Mouse (Mus musculus): ENCODE results near the gene Pdik1l.

Pdik1l gene

DNA sequence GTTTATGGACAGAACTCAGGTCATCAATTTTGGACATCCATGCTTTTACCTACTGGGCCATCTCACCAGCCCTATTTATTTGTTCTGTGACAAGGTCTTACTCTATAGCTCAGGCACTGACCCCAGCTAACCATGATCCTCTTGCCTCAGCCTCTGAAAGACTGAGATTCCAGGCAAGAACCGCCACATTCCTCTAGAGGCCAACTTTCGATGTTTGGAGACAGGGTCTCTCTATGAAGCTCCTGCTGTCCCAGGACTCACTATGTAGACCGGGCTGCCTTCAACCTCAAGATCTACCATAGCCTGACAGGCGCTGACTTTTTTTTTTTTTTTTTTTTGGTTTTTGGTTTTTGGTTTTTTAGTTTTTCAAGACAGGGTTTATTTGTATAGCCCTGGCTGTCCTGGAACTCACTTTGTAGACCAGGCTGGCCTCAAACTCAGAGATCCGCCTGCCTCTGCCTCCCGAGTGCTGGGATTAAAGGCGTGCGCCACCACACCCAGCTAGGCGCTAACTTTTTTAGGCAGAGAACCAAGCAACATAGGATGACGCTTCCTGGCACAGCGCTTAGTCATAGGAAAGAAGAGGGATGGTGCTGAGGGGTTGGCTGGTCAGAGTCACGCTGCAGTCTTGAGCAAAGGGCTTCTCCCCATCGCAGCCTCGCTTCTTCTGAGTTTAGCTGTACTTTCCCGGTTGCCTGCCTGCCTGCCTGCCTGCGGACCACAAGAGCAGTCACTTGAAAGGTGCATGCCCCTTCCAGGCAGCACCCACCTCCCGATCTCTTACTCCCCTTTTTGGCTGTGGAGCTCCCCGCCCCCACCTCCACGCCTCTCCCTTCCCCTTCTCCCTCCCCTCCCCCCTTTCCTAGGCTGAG lies 11.2 kb upstream of the Pdik1l start:
- DNase-seq (ENCODE audit: low read depth), result no peak

DNA sequence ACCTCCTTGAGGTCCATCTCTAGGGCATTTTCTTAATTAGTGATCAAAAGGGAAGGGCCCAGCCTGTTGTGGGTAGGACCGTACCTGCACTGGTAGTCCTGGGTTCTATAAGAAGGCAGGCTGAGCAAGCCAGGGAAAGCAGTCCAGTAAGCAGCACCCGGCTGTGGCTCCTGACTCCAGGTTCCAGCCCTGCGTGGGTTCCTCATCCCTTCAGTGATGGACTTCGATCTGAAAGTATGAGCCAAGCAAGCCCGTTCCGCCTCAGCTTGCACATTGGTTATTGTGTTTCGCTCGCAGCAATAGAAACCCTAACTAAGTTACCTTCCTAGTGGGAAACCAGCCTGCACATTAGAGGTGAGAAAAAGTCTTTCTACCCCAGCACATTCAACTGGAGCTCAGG lies 9.7 kb upstream of the Pdik1l start:
- DNase-seq (ENCODE audit: low read depth), result no peak

DNA sequence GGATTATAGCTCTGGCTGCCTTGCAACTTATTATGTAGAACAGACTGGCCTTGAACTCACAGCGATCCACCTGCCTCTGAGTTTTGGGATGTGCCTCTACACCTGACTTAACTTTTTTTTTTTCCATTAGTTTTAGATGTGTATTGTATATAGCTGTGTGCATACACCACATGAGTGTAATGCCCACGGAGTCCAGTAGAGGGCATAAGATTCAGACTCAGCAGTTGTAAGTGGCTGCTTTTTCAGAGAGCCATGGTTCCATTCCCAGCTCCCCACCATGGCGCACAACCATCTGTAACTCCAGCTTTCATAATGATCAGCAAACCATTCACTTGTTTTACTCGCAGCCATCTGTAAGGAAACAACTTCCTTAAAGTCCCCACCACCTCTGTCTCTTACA lies 8.8 kb upstream of the Pdik1l start:
- DNase-seq (ENCODE audit: low read depth), result peak; percentile 45

DNA sequence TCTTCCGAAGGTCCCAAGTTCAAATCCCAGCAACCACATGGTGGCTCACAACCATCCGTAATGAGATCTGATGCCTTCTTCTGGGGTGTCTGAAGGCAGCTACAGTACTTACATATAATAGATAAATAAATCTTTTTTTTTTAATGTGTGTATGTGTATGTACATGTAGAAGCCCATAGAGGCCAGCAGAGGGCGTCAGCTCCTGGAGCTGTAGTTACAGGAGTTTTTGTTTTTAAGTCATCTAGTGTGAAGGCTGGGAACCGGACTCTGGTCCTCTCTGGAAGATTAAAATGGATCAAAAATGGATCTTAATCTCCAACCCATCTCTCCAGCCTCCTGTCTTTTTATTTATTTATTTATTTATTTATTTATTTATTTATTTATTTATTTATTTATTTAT lies 8.4 kb upstream of the Pdik1l start:
- DNase-seq (ENCODE audit: low read depth), result peak; percentile 45

DNA sequence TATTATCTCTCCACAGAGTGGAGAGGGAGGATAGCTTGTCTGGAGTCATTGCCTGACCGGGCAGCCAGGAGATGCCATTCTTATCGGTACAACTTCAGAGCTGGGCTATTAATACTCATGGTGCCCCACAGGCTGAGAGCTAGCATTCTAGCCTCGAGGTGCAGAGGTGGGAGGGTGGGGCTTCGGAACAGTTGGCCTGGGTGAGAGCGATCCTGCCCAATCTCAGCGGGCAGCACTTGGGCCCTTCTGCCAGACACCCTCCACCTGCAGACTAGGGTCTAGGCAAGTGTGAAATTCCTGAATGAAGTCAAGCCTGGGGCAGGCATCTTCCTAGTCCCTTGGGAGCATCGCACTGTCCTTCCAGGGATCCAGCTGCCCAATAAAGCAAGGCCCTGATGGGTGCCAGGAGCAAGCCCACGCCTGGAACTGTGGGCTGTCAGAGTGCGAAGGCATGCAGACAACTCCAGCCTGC lies 6.0 kb upstream of the Pdik1l start:
- DNase-seq (ENCODE audit: low read depth), result no peak

DNA sequence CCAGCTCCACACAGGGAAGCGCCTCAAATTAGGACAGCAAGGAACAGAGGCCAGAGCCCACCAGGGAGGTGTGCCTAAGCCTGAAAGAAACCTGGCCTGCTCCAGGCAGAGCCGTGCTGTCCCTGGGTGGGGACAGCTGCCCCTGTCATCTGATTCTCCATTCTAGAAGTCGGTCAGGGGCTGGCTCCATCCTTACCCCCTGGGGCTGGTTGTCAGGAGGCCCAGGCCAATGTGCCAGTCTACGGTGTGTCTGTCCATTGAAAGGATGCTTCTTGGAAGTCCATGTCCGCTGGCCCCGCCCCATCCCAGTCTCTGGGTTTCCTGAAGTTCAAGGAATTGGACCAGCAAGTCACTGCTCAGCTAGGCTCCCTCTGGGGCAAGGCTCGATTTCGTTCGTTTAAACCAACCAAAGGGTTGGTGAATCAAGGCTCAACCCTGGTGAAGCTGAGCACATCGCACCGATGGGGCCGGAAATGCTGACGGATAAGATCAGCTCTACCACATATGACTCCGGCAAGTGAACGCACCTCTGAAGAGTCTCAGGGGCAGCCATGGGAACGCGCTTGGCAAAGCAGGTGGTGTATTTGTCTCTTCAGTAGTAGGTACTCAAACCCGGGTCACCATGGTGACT lies 5.5 kb upstream of the Pdik1l start:
- DNase-seq (ENCODE audit: low read depth), result peak; percentile 46

DNA sequence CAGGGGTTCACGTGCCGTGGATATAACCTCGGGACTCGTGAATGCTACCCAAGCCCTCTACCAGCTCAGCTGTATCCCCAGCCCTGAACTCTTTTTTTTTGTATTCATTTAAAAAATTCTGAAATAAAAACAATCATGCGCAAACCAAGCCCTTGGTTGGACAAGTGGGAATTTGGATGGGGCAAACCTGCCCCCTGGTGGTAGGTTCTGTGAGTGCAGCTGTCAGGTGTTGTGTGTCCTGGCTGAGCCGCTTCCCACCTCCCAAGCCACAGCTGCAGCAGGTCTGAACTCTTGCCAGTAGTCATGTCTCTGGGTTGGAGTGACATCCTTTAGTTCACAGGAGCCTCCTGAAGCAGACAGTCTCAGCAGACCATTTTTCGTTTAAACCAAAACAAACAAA lies 4.4 kb upstream of the Pdik1l start:
- DNase-seq (ENCODE audit: low read depth), result peak; percentile 93

DNA sequence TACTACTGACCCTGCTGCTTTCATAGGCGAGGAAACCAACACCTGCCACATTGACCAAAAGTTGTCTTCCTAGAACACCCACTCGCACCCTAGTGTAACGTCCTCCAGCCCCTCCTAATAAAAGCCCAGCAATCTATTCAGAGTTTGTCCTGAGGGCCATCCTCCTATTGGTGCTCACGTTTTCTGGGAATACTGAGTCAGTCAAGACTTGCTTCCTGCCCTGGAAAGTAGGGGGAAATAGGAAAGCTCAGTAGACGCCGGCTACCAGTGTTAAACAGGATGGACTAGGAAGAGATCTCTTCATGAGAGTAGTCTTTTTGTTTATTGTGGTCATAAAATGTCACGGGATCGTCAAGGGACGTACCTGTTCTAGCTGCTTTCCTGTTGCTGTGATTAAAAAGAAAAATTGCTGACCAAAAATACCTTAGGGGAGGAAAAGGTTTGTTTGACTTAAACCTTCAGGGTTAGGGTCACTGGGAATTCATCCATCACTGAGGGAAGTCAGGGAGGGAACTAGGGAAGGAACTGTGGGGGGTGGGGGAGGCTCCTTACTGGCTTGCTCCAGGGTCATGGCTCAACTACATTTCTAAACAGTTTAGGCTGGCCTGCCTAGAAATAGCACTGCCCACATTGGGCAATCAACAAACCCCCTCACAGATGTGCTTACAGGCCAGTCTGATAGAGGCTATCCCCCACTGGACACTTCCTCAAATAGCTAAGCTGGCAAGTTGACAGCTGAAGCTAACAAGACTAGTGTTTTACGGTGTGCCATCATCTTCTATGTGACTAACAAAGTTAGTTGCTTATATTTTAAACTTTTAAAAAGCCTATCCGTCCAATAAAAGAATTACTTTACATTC lies 932 bp upstream of the Pdik1l start:
- peak; percentile 40 for DNase-seq (ENCODE audit: low read depth)

DNA sequence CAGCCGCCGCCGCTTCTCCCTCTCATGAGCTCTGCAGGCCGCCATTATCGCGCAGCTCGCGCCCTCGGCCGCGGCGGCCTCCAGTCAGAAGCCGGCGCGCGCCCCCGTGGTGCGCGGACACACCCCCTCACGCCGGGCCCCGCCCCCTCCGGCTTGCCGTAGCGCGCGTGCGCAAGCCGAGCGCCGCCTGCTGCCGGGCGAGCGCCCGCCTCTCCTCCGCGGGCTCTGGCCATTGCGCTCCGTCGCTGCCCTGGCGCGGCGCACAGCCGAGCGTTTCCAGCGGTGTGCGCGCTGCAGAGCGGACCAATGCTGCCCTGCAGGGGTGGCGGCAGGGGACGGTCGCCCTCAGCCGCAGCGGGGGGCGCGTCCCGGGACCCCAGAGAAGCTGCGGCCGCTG lies 529 bp downstream of the Pdik1l start:
- DNase-seq (ENCODE audit: low read depth), result peak; percentile 95

DNA sequence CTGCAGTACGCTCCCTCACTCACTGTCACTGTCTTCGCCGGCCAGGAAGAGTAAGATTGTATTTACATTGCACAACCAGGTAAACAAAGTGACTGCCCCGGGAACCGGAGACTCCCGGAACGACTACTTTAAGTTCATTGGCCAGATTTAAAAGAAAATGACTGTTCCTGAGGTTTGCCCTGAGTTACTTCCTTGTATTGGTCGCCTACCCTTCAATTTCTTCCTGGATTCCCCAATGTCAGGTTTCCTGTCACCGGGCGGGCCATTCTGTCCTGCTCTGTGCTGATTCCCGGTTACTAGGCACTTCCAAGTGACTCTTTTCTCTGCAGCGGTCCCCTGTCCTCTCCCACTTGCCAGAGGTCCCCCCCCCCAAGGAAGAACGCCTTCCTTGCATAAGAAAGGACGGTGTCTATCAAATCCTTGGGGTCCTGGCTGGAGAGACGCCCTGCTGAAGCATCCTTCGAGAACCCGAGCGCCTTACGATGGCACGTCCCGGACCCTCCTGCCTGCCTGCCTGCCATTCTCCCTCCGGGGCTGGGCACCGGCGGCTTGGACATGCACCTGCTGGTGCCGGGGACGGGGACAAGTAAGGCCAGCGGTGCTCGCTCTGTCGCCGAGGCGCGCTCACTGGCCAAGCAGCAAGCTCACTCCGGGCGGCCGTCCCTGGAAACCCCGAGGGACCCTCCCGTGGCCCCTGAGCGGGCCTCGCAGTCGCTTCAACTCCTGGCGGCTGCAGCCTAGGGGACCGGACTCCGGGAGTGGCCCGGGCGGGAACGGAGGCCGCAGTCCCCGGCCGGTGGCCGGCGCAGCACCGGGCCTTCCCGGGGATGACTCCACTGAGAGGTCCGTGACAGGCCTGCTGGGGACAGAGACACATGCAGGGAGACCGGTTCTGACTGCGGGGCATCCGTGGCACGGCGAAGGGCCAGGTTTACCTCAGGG lies 1.2 kb downstream of the Pdik1l start:
- DNase-seq (ENCODE audit: low read depth), result peak; percentile 54

DNA sequence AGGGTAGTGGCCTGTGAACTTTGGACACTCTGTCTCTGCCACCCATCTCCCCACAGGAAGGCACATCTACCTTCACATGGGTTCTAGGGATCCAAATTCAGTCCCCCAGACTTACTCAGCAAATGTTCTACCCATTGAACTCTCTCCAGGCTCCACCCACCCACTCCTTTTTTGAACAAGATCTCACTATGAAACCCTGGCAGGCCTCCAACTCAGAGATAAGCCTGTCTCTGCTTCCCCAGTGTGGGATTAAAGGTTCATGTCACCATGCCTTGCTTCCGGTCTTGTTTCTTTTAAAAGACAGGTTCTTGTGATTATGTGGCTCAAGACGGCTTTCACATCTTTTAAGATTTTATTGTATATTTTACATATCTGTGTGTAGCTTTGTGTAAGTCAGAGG lies 2.8 kb downstream of the Pdik1l start:
- DNase-seq (ENCODE audit: low read depth), result no peak

DNA sequence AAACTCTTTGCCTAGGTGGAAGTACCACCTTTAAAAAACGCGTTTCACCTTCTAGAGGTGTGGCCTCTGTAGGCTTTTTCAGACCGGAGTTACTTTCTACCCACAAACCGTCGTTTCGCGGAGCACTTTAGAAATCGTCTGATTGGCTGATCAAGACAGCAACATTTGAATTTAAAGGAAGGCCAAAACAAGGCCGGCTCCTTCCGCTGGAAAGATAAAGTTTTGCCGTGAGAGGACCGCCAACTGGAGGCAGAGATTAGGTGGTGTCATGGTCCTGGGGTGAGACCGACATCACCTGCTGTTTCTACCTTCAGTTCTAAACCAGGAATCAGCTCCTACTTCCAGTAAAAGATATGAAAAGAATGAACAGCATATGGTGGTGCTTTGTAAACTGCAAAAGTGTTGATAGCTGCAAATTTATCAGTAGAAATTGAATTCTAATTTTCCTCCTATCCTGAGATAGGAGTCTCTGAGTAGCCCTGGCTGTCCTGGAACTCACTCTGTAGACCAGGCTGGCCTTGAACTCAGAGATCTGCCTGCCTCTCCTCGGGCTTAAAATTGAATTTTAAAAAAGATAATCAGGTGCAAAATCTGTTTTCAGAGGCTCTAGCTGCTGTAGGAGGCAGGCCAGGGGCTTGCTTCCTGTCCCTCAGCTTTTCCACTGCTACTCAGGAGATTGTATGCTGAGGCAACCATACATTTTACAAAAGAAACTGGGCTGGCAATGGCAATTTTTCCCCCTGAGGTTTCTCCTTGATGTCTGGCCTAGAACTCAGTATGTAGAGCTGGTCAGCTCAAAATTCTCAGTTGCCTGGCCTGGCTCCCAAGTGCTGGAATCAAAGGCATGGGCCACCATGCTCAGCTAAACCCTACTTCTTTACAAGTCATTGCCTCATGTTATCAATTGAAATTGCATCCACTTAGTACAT lies 14.0 kb downstream of the Pdik1l start:
- DNase-seq (ENCODE audit: low read depth), result peak; percentile 96

DNA sequence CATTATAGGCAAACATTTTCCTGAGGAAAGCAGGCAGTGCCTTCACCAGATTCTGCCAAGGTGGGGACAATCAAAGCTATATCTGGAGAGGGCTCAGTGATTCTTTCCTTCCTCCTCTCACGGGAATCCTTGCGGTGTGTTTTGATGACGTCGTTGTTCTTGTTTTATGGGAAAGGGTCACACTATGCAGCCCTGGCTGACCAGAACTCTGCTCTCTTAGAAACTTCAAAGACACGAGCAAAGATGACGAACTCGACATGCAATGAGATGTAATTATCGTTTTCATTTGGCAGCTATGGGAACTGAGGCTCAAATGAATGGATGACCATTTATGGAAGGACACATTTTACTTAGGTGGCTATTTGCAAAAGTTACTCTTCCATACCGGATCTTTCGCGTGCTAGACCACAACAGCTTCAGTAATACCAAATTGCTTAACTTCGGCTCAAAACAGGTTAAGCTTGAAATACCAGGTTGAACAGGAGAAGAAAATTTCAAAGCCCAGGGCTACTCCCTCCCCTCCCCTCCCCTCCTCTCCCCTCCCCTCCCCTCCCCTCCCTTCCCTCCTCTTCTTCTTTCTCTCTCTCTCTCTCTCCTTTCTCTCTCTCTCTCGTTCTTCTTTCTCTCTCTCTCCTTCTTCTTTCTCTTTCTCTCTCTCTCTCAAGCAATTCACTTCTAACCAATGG lies 14.8 kb downstream of the Pdik1l start:
- DNase-seq (ENCODE audit: low read depth), result peak; percentile 65

DNA sequence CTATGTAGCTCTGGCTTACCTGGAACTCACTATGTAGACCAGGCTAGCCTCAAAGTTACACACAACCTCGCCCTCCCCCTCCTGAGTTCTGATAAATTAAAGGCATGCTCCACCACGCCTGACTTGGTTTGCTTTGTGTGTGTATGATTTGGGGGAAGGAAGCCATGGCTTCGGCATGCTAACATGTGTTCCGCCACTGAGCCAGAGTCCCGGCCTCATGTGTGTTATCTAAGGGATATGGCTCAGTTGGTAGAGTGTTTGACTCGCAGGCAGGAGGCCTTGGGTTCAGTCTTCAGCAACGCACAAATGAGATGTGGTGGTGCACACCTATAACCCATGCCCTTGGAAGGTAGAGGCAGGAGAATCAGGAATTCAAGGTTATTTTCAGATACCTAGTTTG lies 15.7 kb downstream of the Pdik1l start:
- no peak for DNase-seq (ENCODE audit: low read depth)

DNA sequence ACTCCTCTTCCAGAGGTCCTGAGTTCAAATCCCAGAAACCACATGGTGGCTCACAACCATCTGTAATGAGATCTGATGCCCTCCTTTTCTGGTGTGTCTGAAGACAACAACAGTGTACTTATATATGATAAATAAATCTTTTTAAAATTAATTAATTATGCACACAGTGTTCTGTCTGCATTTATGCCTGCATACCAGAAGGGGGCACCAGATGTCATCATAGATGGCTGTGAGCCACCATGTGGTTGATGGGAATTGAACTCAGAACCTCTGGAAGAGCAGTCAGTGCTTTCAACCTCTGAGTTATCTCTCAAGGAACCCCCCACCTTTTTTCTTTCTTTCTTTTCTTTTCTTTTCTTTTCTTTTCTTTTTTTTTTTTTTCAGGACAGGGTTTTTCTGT lies 18.1 kb downstream of the Pdik1l start:
- DNase-seq (ENCODE audit: low read depth), result peak; percentile 71

DNA sequence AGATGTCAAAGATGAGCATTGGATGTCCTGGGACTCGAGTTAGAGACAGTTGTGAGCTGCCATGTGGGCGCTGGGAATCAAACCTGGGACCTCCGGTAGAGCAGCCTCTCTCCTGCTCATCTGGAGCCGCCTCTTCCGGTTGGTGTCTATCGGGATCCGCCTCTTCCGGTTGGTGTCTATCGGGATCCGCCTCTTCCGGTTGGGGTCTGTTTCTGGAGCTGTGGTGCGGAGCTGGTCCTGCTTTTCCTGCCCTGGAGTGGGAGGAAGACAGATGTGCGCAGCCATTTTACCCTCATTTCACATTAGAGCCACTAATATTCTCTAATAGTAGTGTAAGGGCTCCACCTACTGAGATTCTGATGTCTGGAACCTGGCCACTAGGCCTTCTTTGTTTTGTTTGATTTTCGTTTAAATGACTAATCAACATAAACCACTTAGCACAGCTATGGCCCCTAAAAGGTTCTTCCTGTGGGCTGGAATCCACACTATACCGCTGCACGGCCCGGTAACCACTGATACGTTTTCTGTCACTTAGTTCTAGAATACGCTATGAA lies 19.5 kb downstream of the Pdik1l start:
- no peak for DNase-seq (ENCODE audit: low read depth)

DNA sequence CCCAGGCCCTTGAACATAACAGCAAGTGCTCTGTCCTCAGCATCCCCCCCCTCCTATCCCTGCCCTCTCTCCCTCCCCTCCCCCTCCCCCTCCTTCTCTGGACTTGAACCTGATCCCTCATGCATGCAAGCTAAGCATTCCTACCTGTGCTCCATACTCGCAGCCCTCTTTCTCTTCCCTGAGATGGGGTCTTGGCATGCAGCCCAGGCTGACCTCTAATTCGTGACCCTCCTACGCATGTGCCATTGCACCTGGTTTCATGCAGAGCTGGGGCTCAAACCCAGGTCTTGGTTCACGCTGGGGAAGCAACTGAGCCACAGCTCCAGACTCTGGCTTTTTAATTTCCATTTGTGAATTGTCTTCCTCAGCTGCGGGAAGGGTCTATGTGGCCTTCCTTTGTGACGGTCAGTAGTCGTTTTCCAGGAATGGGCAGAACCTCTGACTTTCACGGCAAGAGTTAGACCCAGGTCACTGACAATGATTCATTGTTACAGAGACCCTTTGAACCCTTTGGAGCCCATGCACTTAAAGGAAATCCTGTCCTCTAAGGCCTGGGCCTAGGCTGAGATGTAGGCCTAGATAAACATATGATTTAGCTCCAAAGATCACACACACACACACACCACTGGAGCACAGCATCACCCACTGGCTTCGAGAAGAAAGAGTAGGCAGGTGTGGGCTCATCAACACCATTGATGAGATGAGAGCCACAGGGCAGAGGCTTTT lies 21.7 kb downstream of the Pdik1l start:
- DNase-seq (ENCODE audit: low read depth), result no peak

DNA sequence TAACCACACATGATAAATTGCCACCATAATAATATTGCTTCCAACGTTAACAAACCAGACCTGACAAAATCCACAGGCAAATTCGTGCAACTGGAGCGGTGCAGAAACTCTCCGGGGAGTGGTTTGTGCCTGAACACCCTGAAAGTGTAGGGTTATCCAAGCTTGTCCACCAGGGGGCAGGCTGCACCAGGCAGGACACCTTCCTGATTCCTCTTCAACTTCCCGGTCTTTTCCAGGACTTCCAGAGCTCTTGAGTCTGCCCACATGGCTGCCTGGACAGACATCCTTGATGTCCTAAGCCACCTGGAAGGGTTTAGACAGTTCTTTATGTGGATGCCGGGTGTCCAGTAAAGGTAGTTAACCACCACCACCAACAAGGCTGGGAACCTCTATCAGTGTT lies 24.5 kb downstream of the Pdik1l start:
- peak; percentile 70 for DNase-seq (ENCODE audit: low read depth)

DNA sequence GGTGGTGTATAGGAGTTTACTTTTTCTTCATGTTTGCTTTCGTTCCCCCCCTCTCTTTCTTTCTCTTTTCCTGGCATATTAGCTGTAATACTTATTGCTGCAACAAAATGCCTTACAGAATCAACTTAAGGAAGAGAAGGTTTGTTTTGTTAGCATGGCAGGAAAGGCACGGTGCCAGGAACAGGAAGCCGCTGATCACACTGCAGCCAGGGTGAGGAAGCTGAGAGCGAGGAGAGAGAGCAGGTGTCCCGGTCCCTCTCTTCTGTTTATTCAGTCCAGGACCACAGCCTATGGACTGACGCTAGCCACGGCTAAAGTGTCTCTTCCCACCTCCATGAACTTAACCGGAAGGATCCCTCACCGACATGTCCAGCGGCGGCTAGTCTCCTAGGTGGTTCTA lies 29.3 kb downstream of the Pdik1l start:
- no peak for DNase-seq (ENCODE audit: low read depth)
